Mouse (Mus musculus): ENCODE measurements around the gene Rhox3e. TPM values are rescaled to one million over a fixed set of nuclear protein-coding genes. Genes with fewer than 3 reads are reported as not detected.
"Not testable (repeated sequence)": the region's sequence is repeated elsewhere in the genome, so short reads cannot be mapped to it uniquely, and the experiment has no call there.

Gene Rhox3e
- not detected in 2 replicates for polyA plus RNA-seq (2015; fragmentation: Nextera tagmentation; extraction: Ambion mirVana)

DNA sequence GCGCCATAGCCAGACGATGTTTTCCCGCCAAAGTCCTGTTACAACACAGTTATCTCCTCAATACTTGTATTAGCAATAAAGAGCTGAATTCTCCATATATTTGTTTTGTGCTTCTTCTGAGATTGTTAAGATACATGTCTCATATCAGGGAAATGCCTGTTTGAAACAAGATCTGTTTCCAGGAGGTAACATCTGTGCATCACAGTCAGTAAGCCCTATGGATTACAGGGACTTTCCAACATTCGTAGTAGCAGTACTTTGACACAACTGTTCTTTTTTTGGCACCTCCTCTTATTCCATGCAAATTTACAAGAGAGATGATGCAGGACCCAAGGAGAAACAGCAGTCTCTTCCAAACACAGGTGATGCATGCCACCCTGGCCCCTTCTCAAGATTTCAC lies at the start of gene Rhox3e:
Rhox3e (plus strand) TSS at position 301 of the 400 bp plus-strand sequence.
- not testable (repeated sequence) for H3K36me3 ChIP-seq; H3K4me1 ChIP-seq; H3K9ac ChIP-seq (replicated peaks); ATAC-seq (replicated peaks); H3K4me3 ChIP-seq; H3K27ac ChIP-seq (replicated peaks); H3K27me3 ChIP-seq; H3K4me2 ChIP-seq (replicated peaks); H3K9me3 ChIP-seq
- WGBS, result no CpG with 5 or more reads among the region's 4 CpGs

DNA sequence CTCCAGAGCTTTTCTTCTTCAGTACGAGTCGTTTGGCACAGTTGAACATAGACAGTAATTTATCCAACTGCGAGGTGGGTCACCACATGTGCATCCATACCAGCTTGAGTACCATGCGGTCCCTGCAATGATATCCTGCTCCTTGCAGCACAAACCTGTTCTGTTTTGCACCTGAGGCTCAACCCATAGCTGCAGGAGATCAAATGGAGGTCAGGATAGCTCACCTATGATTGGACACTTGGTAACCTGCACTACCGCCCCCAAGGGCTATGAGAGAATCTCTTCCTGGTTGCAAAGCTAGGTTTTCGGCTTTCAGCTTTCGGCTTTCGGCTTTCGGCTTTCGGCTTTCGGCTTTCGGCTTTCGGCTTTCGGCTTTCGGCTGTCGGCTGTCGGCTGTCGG lies 27.8 kb upstream of the Rhox3e start, which contains the start of gene Rhox4d:
Rhox4d (plus strand) TSS at position 301 of the 400 bp plus-strand sequence.
- H3K9ac ChIP-seq (replicated peaks); H3K4me3 ChIP-seq; H3K27me3 ChIP-seq; H3K4me2 ChIP-seq (replicated peaks); H3K36me3 ChIP-seq; H3K9me3 ChIP-seq; H3K27ac ChIP-seq (replicated peaks); H3K4me1 ChIP-seq; ATAC-seq (replicated peaks): not testable (repeated sequence)
- 93% methylated on average over 17 of the region's 18 CpGs for WGBS

DNA sequence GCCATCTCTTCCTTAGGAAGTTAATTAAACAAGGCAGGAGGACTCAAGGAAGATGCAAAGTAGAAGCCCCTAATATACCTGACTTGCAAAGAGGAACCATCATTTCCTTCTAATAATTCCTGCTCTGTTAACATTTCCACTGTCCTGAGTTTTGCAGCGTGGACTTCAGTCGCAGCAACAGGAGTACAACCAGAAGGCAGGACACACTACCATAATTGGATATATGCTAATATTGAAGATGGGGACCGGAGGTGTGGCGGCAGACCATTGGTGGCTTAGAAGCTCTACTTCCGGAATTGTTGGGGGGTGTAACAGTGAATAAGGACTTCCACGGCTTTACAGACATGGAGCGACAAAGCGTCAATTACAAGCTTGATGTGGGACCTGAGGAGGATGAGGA lies 11.7 kb upstream of the Rhox3e start, which contains the start of gene Rhox2e:
Rhox2e (plus strand) TSS at position 301 of the 400 bp plus-strand sequence.
- not testable (repeated sequence) for H3K4me3 ChIP-seq; H3K4me2 ChIP-seq (replicated peaks); H3K9me3 ChIP-seq; H3K4me1 ChIP-seq; H3K27me3 ChIP-seq; H3K36me3 ChIP-seq; H3K9ac ChIP-seq (replicated peaks); H3K27ac ChIP-seq (replicated peaks); ATAC-seq (replicated peaks)
- 95% methylated on average over 2 of the region's 8 CpGs for WGBS

DNA sequence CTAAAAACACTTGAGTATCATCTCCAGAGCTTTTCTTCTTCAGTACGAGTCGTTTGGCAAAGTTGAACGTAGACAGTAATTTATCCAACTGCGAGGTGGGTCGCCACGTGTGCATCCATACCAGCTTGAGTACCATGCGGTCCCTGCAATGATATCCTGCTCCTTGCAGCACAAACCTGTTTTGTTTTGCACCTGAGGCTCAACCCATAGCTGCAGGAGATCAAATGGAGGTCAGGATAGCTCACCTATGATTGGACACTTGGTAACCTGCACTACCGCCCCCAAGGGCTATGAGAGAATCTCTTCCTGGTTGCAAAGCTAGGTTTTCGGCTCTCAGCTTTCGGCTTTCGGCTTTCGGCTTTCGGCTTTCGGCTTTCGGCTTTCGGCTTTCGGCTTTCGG lies 15.3 kb downstream of the Rhox3e start, which contains the start of gene Rhox4e:
Rhox4e (plus strand) TSS at position 301 of the 400 bp plus-strand sequence.
- not testable (repeated sequence) for H3K27me3 ChIP-seq; H3K9ac ChIP-seq (replicated peaks); H3K36me3 ChIP-seq; H3K4me3 ChIP-seq; H3K9me3 ChIP-seq; H3K4me1 ChIP-seq; H3K4me2 ChIP-seq (replicated peaks); ATAC-seq (replicated peaks); H3K27ac ChIP-seq (replicated peaks)
- 99% methylated on average over 9 of the region's 18 CpGs for WGBS

DNA sequence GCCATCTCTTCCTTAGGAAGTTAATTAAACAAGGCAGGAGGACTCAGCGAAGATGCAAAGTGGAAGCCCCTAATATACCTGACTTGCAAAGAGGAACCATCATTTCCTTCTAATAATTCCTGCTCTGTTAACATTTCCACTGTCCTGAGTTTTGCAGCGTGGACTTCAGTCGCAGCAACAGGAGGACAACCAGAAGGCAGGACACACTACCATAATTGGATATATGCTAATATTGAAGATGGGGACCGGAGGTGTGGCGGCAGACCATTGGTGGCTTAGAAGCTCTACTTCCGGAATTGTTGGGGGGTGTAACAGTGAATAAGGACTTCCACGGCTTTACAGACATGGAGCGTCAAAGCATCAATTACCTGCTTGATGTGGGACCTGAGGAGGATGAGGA lies 29.3 kb downstream of the Rhox3e start, which contains the start of gene Rhox2f:
Rhox2f (plus strand) TSS at position 301 of the 400 bp plus-strand sequence.
- H3K4me1 ChIP-seq, result not testable (repeated sequence)

DNA sequence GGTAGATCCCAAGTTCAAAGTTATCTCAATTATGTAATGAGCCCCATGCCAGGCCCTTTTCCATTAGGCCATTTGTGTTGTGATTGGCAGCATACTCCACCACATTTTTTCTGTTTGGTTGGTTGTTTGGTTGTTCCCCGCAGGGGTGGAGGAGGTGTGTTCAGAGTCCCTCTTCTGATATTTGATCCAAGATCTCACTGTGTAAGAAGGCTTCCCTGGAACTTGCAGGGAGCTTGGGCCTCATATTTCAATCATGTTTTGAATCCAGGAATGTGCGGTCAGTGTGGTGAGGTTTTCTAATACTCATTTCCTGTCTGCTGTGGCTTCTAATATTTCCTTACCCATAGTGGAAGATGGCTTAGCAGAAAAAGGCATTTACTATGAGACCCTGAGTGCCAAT lies 30.8 kb downstream of the Rhox3e start:
- H3K4me1 ChIP-seq; H3K27ac ChIP-seq (replicated peaks); H3K9ac ChIP-seq (replicated peaks); H3K36me3 ChIP-seq; H3K9me3 ChIP-seq; ATAC-seq (replicated peaks); H3K4me2 ChIP-seq (replicated peaks); H3K27me3 ChIP-seq; H3K4me3 ChIP-seq: not testable (repeated sequence)
- WGBS, result 49% methylated on average over 2 of the region's 2 CpGs

More for the DNA sequence above, 29.3 kb downstream of the Rhox3e start, which contains the start of gene Rhox2f:
- not testable (repeated sequence) for H3K9me3 ChIP-seq; H3K27ac ChIP-seq (replicated peaks); H3K9ac ChIP-seq (replicated peaks); H3K4me3 ChIP-seq; H3K36me3 ChIP-seq; H3K4me2 ChIP-seq (replicated peaks); H3K27me3 ChIP-seq; ATAC-seq (replicated peaks)
- WGBS, result 91% methylated on average over 8 of the region's 8 CpGs

DNA sequence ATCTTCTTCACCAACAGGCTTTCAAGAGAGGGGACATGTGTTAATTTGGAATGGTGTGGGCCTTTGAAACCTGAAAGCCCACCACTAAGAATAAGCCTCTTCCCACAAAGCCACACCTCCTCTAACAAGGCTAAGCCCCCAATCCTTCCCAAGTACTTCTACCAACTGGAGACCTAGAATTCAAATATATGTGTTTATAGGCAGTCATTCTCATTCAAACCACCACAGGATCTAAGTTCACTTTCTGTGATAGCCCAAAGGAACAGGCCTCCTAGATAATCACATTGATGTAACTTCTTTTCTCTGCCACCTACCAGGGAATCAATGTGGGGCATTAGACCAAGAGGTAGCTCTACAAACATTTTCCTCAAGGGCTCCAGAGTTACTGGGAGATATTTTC lies 38.9 kb downstream of the Rhox3e start, which contains the start of gene Rhox3f:
Rhox3f (plus strand) TSS at position 301 of the 400 bp plus-strand sequence.
- H3K4me3 ChIP-seq, result not testable (repeated sequence)

More for the DNA sequence above, 38.9 kb downstream of the Rhox3e start, which contains the start of gene Rhox3f:
- not testable (repeated sequence) for H3K4me1 ChIP-seq; H3K9ac ChIP-seq (replicated peaks); H3K27ac ChIP-seq (replicated peaks); H3K36me3 ChIP-seq; H3K9me3 ChIP-seq; H3K4me2 ChIP-seq (replicated peaks); H3K27me3 ChIP-seq; ATAC-seq (replicated peaks)

Other genes starting within 250 kb of the Rhox3e start
- not detected in 2 replicates for gene Rhox3a2, start 162.0 kb upstream of the Rhox3e start, polyA plus RNA-seq (2015; fragmentation: Nextera tagmentation; extraction: Ambion mirVana)
- gene Rhox4a2, start 151.2 kb upstream of the Rhox3e start, polyA plus RNA-seq (2015; fragmentation: Nextera tagmentation; extraction: Ambion mirVana), result not detected in 2 replicates
- not detected in 2 replicates for gene Rhox2b, start 130.0 kb upstream of the Rhox3e start, polyA plus RNA-seq (2015; fragmentation: Nextera tagmentation; extraction: Ambion mirVana)
- gene Rhox4b, start 109.5 kb upstream of the Rhox3e start, polyA plus RNA-seq (2015; fragmentation: Nextera tagmentation; extraction: Ambion mirVana), result not detected in 2 replicates
- not detected in 2 replicates for gene Rhox2c, start 88.3 kb upstream of the Rhox3e start, polyA plus RNA-seq (2015; fragmentation: Nextera tagmentation; extraction: Ambion mirVana)
- gene Rhox3c, start 83.4 kb upstream of the Rhox3e start, polyA plus RNA-seq (2015; fragmentation: Nextera tagmentation; extraction: Ambion mirVana), result not detected in 2 replicates
- gene Rhox4c, start 61.7 kb upstream of the Rhox3e start, polyA plus RNA-seq (2015; fragmentation: Nextera tagmentation; extraction: Ambion mirVana), result not detected in 2 replicates
- not detected in 2 replicates for gene Rhox2d, start 48.6 kb upstream of the Rhox3e start, polyA plus RNA-seq (2015; fragmentation: Nextera tagmentation; extraction: Ambion mirVana)
- not detected in 2 replicates for gene Rhox4d, start 27.7 kb upstream of the Rhox3e start, polyA plus RNA-seq (2015; fragmentation: Nextera tagmentation; extraction: Ambion mirVana)
- gene Rhox2e, start 11.6 kb upstream of the Rhox3e start, polyA plus RNA-seq (2015; fragmentation: Nextera tagmentation; extraction: Ambion mirVana), result not detected in 2 replicates
- gene Rhox4e, start 15.4 kb downstream of the Rhox3e start, polyA plus RNA-seq (2015; fragmentation: Nextera tagmentation; extraction: Ambion mirVana), result not detected in 2 replicates
- not detected in 2 replicates for gene Rhox2f, start 29.4 kb downstream of the Rhox3e start, polyA plus RNA-seq (2015; fragmentation: Nextera tagmentation; extraction: Ambion mirVana)
- not detected in 2 replicates for gene Rhox3f, start 39.0 kb downstream of the Rhox3e start, polyA plus RNA-seq (2015; fragmentation: Nextera tagmentation; extraction: Ambion mirVana)
- not detected in 2 replicates for gene Rhox4f, start 65.7 kb downstream of the Rhox3e start, polyA plus RNA-seq (2015; fragmentation: Nextera tagmentation; extraction: Ambion mirVana)
- not detected in 2 replicates for gene Rhox3g, start 86.6 kb downstream of the Rhox3e start, polyA plus RNA-seq (2015; fragmentation: Nextera tagmentation; extraction: Ambion mirVana)
- gene Rhox2g, start 101.5 kb downstream of the Rhox3e start, polyA plus RNA-seq (2015; fragmentation: Nextera tagmentation; extraction: Ambion mirVana), result not detected in 2 replicates
- not detected in 2 replicates for gene Rhox4g, start 109.3 kb downstream of the Rhox3e start, polyA plus RNA-seq (2015; fragmentation: Nextera tagmentation; extraction: Ambion mirVana)
- gene Rhox3h, start 126.7 kb downstream of the Rhox3e start, polyA plus RNA-seq (2015; fragmentation: Nextera tagmentation; extraction: Ambion mirVana), result not detected in 2 replicates
- gene Rhox2h, start 131.3 kb downstream of the Rhox3e start, polyA plus RNA-seq (2015; fragmentation: Nextera tagmentation; extraction: Ambion mirVana), result not detected in 2 replicates

Measured in forebrain, embryonic 15.5 days (tissue).